Mouse (Mus musculus) kidney, embryonic 16.5 days (tissue): Measurements from ENCODE around the gene Card6. TPM values are rescaled to one million over a fixed set of nuclear protein-coding genes. Genes with fewer than 3 reads are reported as not detected.
A peak's percentile ranks its signal among the peaks of the same experiment; 100 is the strongest.

Source experiments
- ATAC-seq: fragments of 200-750 bp; cut with Nextera tagmentation; 2 replicates; pipeline ENCODE4 v1.8.0; 2017; ENCODE audit warnings: moderate TSS enrichment; ENCODE audit not compliant: low FRiP score, low TSS enrichment
- H3K27ac ChIP-seq: fragments of 300-500 bp; sonication (generic); 2 replicates; pipeline ENCODE4 v1.5.1; 2014; ENCODE audit warnings: low read length
- H3K27me3 ChIP-seq: fragments of 300-500 bp; sonication (generic); 2 replicates; pipeline ENCODE4 v1.6.1; 2014; ENCODE audit warnings: low read length, control low read depth, mixed read lengths; ENCODE audit not compliant: insufficient read depth
- H3K36me3 ChIP-seq: fragments of 300-500 bp; sonication (generic); 2 replicates; pipeline ENCODE4 v1.6.1; 2014; ENCODE audit warnings: low read length, control low read depth, mixed read lengths; ENCODE audit not compliant: insufficient read depth
- H3K4me1 ChIP-seq: fragments of 300-500 bp; sonication (generic); 2 replicates; pipeline ENCODE4 v1.6.1; 2014; ENCODE audit warnings: low read length, control low read depth, mixed read lengths; ENCODE audit not compliant: insufficient read depth
- H3K4me2 ChIP-seq: fragments of 300-500 bp; sonication (generic); replicated peaks from 2 replicates; pipeline ENCODE4 v1.6.1; 2014; ENCODE audit warnings: low read depth, low read length
- H3K4me3 ChIP-seq: fragments of 300-500 bp; sonication (generic); 2 replicates; pipeline ENCODE4 v1.5.1; 2014; ENCODE audit warnings: mild to moderate bottlenecking, low read length
- H3K9ac ChIP-seq: fragments of 300-500 bp; sonication (generic); replicated peaks from 2 replicates; pipeline ENCODE4 v1.6.1; 2014; ENCODE audit warnings: low read length
- H3K9me3 ChIP-seq: fragments of 300-500 bp; sonication (generic); 2 replicates; pipeline ENCODE4 v1.6.1; 2016; ENCODE audit warnings: low read length, control low read depth
- WGBS: fragments of 180-500 bp; shearing (Covaris S2); extraction: QIAGEN DNeasy Blood & Tissue Kit; methylation state at CpG from one replicate; pipeline ENCODE4 v1.1.7; 2014; 5-methylcytosine and 5-hydroxymethylcytosine counted together
- polyA plus RNA-seq: library from polyadenylated mRNA; unstranded; fragments of >200 nt; fragmentation: Nextera tagmentation; extraction: Ambion mirVana; gene quantifications from 2 replicates; pipeline ENCODE4 v1.2.1, GENCODE M21; 2015

Card6 gene
- polyA plus RNA-seq, 1 experiment from 2014 or later, result 1.3 TPM

- ATAC-seq, result peak; percentile 93
- Histone ChIP-seq H3K27ac (no peak overlapping the region), H3K9me3 (no peaks in the 10 kb centered on the region), H3K4me2 (no peak overlapping the region), H3K4me1 (no peaks in the 10 kb centered on the region), H3K27me3 (peaks cover 6% of the 10 kb centered on the region), H3K36me3 (no peaks in the 10 kb centered on the region), H3K4me3 (no peak overlapping the region), H3K9ac (no peak overlapping the region)
- 40% methylated on average over 11 of the region's 11 CpGs for WGBS
Observed at GRCm38 (mm10) chr15:5095534-5096301, 12.6 kb downstream of the Card6 start.

GRCm38 (mm10) chr15:5090131-5090530 is 18.2 kb downstream of the Card6 start:
- no peak for ATAC-seq
- 90% methylated on average over 10 of the region's 10 CpGs for WGBS
- Histone ChIP-seq H3K4me1 (no peaks in the 10 kb centered on the region), H3K4me3 (no peak overlapping the region), H3K9me3 (no peaks in the 10 kb centered on the region), H3K36me3 (no peaks in the 10 kb centered on the region), H3K9ac (no peak overlapping the region), H3K4me2 (no peak overlapping the region), H3K27me3 (no peaks in the 10 kb centered on the region), H3K27ac (no peak overlapping the region)

- H3K9me3 ChIP-seq, result no peaks in the 10 kb centered on the region
- no peak overlapping the region for H3K27ac ChIP-seq
- no peaks in the 10 kb centered on the region for H3K36me3 ChIP-seq
- no peaks in the 10 kb centered on the region for H3K27me3 ChIP-seq
- no peak overlapping the region for H3K4me3 ChIP-seq
- no peak overlapping the region for H3K4me2 ChIP-seq
- WGBS, result 61% methylated on average over 7 of the region's 7 CpGs
- no peak overlapping the region for H3K9ac ChIP-seq
- ATAC-seq, result no peak
- no peaks in the 10 kb centered on the region for H3K4me1 ChIP-seq
Observed at GRCm38 (mm10) chr15:5088850-5089608, 19.3 kb downstream of the Card6 start.

GRCm38 (mm10) chr15:5086162-5086561 is 22.2 kb downstream of the Card6 start:
- H3K27me3 ChIP-seq, result no peaks in the 10 kb centered on the region
- ATAC-seq, result no peak
- H3K9me3 ChIP-seq, result no peaks in the 10 kb centered on the region
- H3K4me3 ChIP-seq, result no peak overlapping the region
- no peak overlapping the region for H3K27ac ChIP-seq
- 22% methylated on average over 2 of the region's 2 CpGs for WGBS
- H3K4me1 ChIP-seq, result no peaks in the 10 kb centered on the region
- no peak overlapping the region for H3K4me2 ChIP-seq
- H3K9ac ChIP-seq, result no peak overlapping the region
- no peaks in the 10 kb centered on the region for H3K36me3 ChIP-seq

- H3K27ac ChIP-seq, result no peak overlapping the region
- ATAC-seq, result no peak
- no peak overlapping the region for H3K9ac ChIP-seq
- no peaks in the 10 kb centered on the region for H3K9me3 ChIP-seq
- no peaks in the 10 kb centered on the region for H3K36me3 ChIP-seq
- H3K4me1 ChIP-seq, result no peaks in the 10 kb centered on the region
- H3K4me2 ChIP-seq, result no peak overlapping the region
- H3K27me3 ChIP-seq, result no peaks in the 10 kb centered on the region
- H3K4me3 ChIP-seq, result no peak overlapping the region
- 69% methylated on average over 1 of the region's 1 CpGs for WGBS
Observed at GRCm38 (mm10) chr15:5081235-5081634, 27.1 kb downstream of the Card6 start.

GRCm38 (mm10) chr15:5068801-5069518 is 39.4 kb downstream of the Card6 start:
- 56% methylated on average over 15 of the region's 15 CpGs for WGBS
- H3K4me1 ChIP-seq, result no peaks in the 10 kb centered on the region
- ATAC-seq, result peak; percentile 76
- no peaks in the 10 kb centered on the region for H3K9me3 ChIP-seq
- no peak overlapping the region for H3K4me3 ChIP-seq
- H3K4me2 ChIP-seq, result no peak overlapping the region
- H3K27ac ChIP-seq, result no peak overlapping the region
- no peak overlapping the region for H3K9ac ChIP-seq
- no peaks in the 10 kb centered on the region for H3K27me3 ChIP-seq
- no peaks in the 10 kb centered on the region for H3K36me3 ChIP-seq

GRCm38 (mm10) chr15:5063635-5064034 is 44.7 kb downstream of the Card6 start, which contains the start of gene C7:
Gene C7 (minus strand): TSS chr15:5063740.
- no peaks in the 10 kb centered on the region for H3K36me3 ChIP-seq
- no peak within 1 kb of the TSS for H3K4me2 ChIP-seq
- H3K9ac ChIP-seq, result no peak within 1 kb of the TSS
- no peak within 1 kb of the TSS for H3K27ac ChIP-seq
- H3K4me1 ChIP-seq, result no peaks in the 10 kb centered on the region
- H3K9me3 ChIP-seq, result no peaks in the 10 kb centered on the region
- ATAC-seq, result peak; percentile 57
- no peak within 1 kb of the TSS for H3K4me3 ChIP-seq
- no peaks in the 10 kb centered on the region for H3K27me3 ChIP-seq

Other genes with a start within 250 kb of the Card6 start
- gene Mroh2b, start 209.8 kb downstream of the Card6 start, polyA plus RNA-seq, result not detected in 2 replicates
- gene C7, start 44.8 kb downstream of the Card6 start, polyA plus RNA-seq, result 0.11 and 0.18 TPM in 2 replicates
- 410 and 416 TPM in 2 replicates for gene Rpl37, start 8.1 kb upstream of the Card6 start, polyA plus RNA-seq
- gene Prkaa1, start 35.3 kb upstream of the Card6 start, polyA plus RNA-seq, result 22.4 and 24.7 TPM in 2 replicates
- gene Ttc33, start 77.0 kb upstream of the Card6 start, polyA plus RNA-seq, result 44.3 and 46.4 TPM in 2 replicates
- gene Ptger4, start 135.6 kb upstream of the Card6 start, polyA plus RNA-seq, result 5.2 and 5.4 TPM in 2 replicates